Mouse (Mus musculus) neural tube, embryonic 14.5 days (tissue): ENCODE measurements at regions not wholly inside any gene's neighbourhood (a gene's known extent, or its start where the extent isn't known, plus 50 kb on each side); places are given as distances from the start of the nearest gene placed in this dataset.

ENCODE experiments used
- ATAC-seq: fragments of 200-750 bp; cut with Nextera tagmentation; 2 replicates; pipeline ENCODE4 v1.8.0; 2017; ENCODE audit warnings: low read depth, mild to moderate bottlenecking, moderate TSS enrichment, moderate library complexity
- H3K27ac ChIP-seq: fragments of 300-500 bp; sonication (generic); 2 replicates; pipeline ENCODE4 v1.5.1; 2014; ENCODE audit warnings: low read depth, mild to moderate bottlenecking, control low read depth, low read length, moderate library complexity, mixed read lengths
- H3K27me3 ChIP-seq: fragments of 300-500 bp; sonication (generic); 2 replicates; pipeline ENCODE4 v1.6.1; 2014; ENCODE audit warnings: low read length; ENCODE audit not compliant: control insufficient read depth, insufficient read depth
- H3K36me3 ChIP-seq: fragments of 300-500 bp; sonication (generic); 2 replicates; pipeline ENCODE4 v1.6.1; 2014; ENCODE audit warnings: low read length, mixed read lengths; ENCODE audit not compliant: control insufficient read depth, insufficient read depth
- H3K4me1 ChIP-seq: fragments of 300-500 bp; sonication (generic); 2 replicates; pipeline ENCODE4 v1.6.1; 2014; ENCODE audit warnings: low read length; ENCODE audit not compliant: control insufficient read depth, insufficient read depth
- H3K4me2 ChIP-seq: fragments of 300-500 bp; sonication (generic); 2 replicates; pipeline ENCODE4 v1.6.1; 2014; ENCODE audit warnings: mild to moderate bottlenecking, low read depth, low read length, control low read depth
- H3K4me3 ChIP-seq: fragments of 300-500 bp; sonication (generic); 2 replicates; pipeline ENCODE4 v1.5.1; 2014; ENCODE audit warnings: low read depth, low read length, control low read depth, mixed read lengths
- H3K9ac ChIP-seq: fragments of 300-500 bp; sonication (generic); replicated peaks from 2 replicates; pipeline ENCODE4 v1.6.1; 2014; ENCODE audit warnings: low read depth, mild to moderate bottlenecking, control low read depth, low read length, mixed read lengths
- H3K9me3 ChIP-seq: fragments of 300-500 bp; sonication (generic); 2 replicates; pipeline ENCODE4 v1.6.1; 2016; ENCODE audit warnings: low read length; ENCODE audit not compliant: control insufficient read depth
- WGBS: fragments of 180-500 bp; shearing (Covaris S2); extraction: QIAGEN DNeasy Blood & Tissue Kit; methylation state at CpG from one replicate; pipeline ENCODE4 v1.1.7; 2014; 5-methylcytosine and 5-hydroxymethylcytosine counted together

- WGBS: 54% methylated on average over 4 of the region's 4 CpGs
- no peak for ATAC-seq
- H3K36me3 ChIP-seq: no peaks in the 10 kb centered on the region
- no peak overlapping the region for H3K9ac ChIP-seq
- H3K27ac ChIP-seq: no peak overlapping the region
- H3K4me1 ChIP-seq: no peaks in the 10 kb centered on the region
- no peaks in the 10 kb centered on the region for H3K9me3 ChIP-seq
- no peak overlapping the region for H3K4me3 ChIP-seq
- H3K27me3 ChIP-seq: no peaks in the 10 kb centered on the region
- no peak overlapping the region for H3K4me2 ChIP-seq
Measured at GRCm38 (mm10) chr3:4744003-4744402, 1006.6 kb upstream of the Gm8797 start.

- H3K9me3 ChIP-seq: no peaks in the 10 kb centered on the region
- no peaks in the 10 kb centered on the region for H3K4me1 ChIP-seq
- no peak for ATAC-seq
- WGBS: 81% methylated on average over 6 of the region's 6 CpGs
- H3K36me3 ChIP-seq: no peaks in the 10 kb centered on the region
- no peak overlapping the region for H3K4me2 ChIP-seq
- H3K27me3 ChIP-seq: no peaks in the 10 kb centered on the region
- H3K27ac ChIP-seq: no peak overlapping the region
- H3K9ac ChIP-seq: no peak overlapping the region
- no peak overlapping the region for H3K4me3 ChIP-seq
Measured at GRCm38 (mm10) chr3:4744611-4745010, 1006.0 kb upstream of the Gm8797 start.

GRCm38 (mm10) chr3:4756099-4756498 lies 994.5 kb upstream of the Gm8797 start:
- Histone ChIP-seq H3K36me3 (no peaks in the 10 kb centered on the region), H3K4me3 (no peak overlapping the region), H3K27me3 (no peaks in the 10 kb centered on the region), H3K4me1 (no peaks in the 10 kb centered on the region), H3K9ac (no peak overlapping the region), H3K9me3 (no peaks in the 10 kb centered on the region), H3K27ac (no peak overlapping the region), H3K4me2 (no peak overlapping the region)
- ATAC-seq: no peak
- 93% methylated on average over 2 of the region's 2 CpGs for WGBS

- 90% methylated on average over 1 of the region's 1 CpGs for WGBS
- no peak for ATAC-seq
- Histone ChIP-seq H3K4me1 (no peaks in the 10 kb centered on the region), H3K4me3 (no peak overlapping the region), H3K27ac (no peak overlapping the region), H3K9me3 (no peaks in the 10 kb centered on the region), H3K27me3 (no peaks in the 10 kb centered on the region), H3K9ac (no peak overlapping the region), H3K36me3 (no peaks in the 10 kb centered on the region), H3K4me2 (no peak overlapping the region)
Measured at GRCm38 (mm10) chr3:4757113-4757512, 993.5 kb upstream of the Gm8797 start.

- Histone ChIP-seq H3K27me3 (no peaks in the 10 kb centered on the region), H3K9ac (no peak overlapping the region), H3K36me3 (no peaks in the 10 kb centered on the region), H3K27ac (no peak overlapping the region), H3K4me1 (no peaks in the 10 kb centered on the region), H3K4me3 (no peak overlapping the region), H3K9me3 (no peaks in the 10 kb centered on the region), H3K4me2 (no peak overlapping the region)
- no peak for ATAC-seq
- WGBS: 87% methylated on average over 2 of the region's 2 CpGs
Measured at GRCm38 (mm10) chr3:4763076-4763475, 987.5 kb upstream of the Gm8797 start.

- Histone ChIP-seq H3K9ac (no peak overlapping the region), H3K4me2 (no peak overlapping the region), H3K4me1 (no peaks in the 10 kb centered on the region), H3K27ac (no peak overlapping the region), H3K27me3 (no peaks in the 10 kb centered on the region), H3K9me3 (no peaks in the 10 kb centered on the region), H3K4me3 (no peak overlapping the region), H3K36me3 (no peaks in the 10 kb centered on the region)
- no peak for ATAC-seq
Measured at GRCm38 (mm10) chr3:4776632-4777031, 974.0 kb upstream of the Gm8797 start.

- Histone ChIP-seq H3K27ac (no peak overlapping the region), H3K27me3 (no peaks in the 10 kb centered on the region), H3K9me3 (no peaks in the 10 kb centered on the region), H3K4me3 (no peak overlapping the region), H3K9ac (no peak overlapping the region), H3K4me1 (no peaks in the 10 kb centered on the region), H3K4me2 (no peak overlapping the region), H3K36me3 (no peaks in the 10 kb centered on the region)
- 73% methylated on average over 1 of the region's 1 CpGs for WGBS
- no peak for ATAC-seq
Measured at GRCm38 (mm10) chr3:4785160-4785559, 965.4 kb upstream of the Gm8797 start.

GRCm38 (mm10) chr3:4793141-4793540 lies 957.5 kb upstream of the Gm8797 start:
- no peak for ATAC-seq
- no peak overlapping the region for H3K9ac ChIP-seq
- WGBS: 82% methylated on average over 2 of the region's 2 CpGs
- no peaks in the 10 kb centered on the region for H3K9me3 ChIP-seq
- no peak overlapping the region for H3K4me3 ChIP-seq
- H3K27ac ChIP-seq: no peak overlapping the region
- no peaks in the 10 kb centered on the region for H3K36me3 ChIP-seq
- no peak overlapping the region for H3K4me2 ChIP-seq
- no peaks in the 10 kb centered on the region for H3K27me3 ChIP-seq
- peaks cover 15% of the 10 kb centered on the region; the same call in 1 of the 2 replicates for H3K4me1 ChIP-seq

- Histone ChIP-seq H3K27me3 (no peaks in the 10 kb centered on the region), H3K9ac (peak overlapping the region; percentile 37; the same call in 1 of the 2 replicates), H3K4me2 (peak overlapping the region; percentile 51), H3K27ac (peak overlapping the region; percentile 73), H3K9me3 (no peaks in the 10 kb centered on the region), H3K36me3 (no peaks in the 10 kb centered on the region), H3K4me1 (peaks cover 15% of the 10 kb centered on the region; the same call in 1 of the 2 replicates), H3K4me3 (peak overlapping the region; percentile 34)
- peak; percentile 83 for ATAC-seq
- WGBS: 23% methylated on average over 6 of the region's 6 CpGs
Measured at GRCm38 (mm10) chr3:4796041-4796908, 954.3 kb upstream of the Gm8797 start.
